Mouse (Mus musculus): ENCODE results near the gene 5730455P16Rik. TPM values are rescaled to one million over a fixed set of nuclear protein-coding genes. Genes with fewer than 3 reads are reported as not detected.

Gene 5730455P16Rik
- 11.5 TPM for polyA plus RNA-seq (2014; fragmentation: Illumina TruSeq; extraction: RNeasy Lipid Tissue Mini Kit (QIAGEN cat#74804); ENCODE audit: low read depth, low replicate concordance)

GRCm38 (mm10) chr11:80377712-80378451 is at the start of gene 5730455P16Rik:
TSS of gene 5730455P16Rik (minus strand) at chr11:80378034.

GRCm38 (mm10) chr11:80383019-80383625 is 5.3 kb upstream of the 5730455P16Rik start, which contains the start of gene Zfp207:
TSS of gene Zfp207 (plus strand) at chr11:80383279.

Other genes starting within 250 kb of the 5730455P16Rik start
- 10.3 TPM for gene Tefm, start 235.9 kb downstream of the 5730455P16Rik start, polyA plus RNA-seq (2014; fragmentation: Illumina TruSeq; extraction: RNeasy Lipid Tissue Mini Kit (QIAGEN cat#74804); ENCODE audit: low read depth, low replicate concordance)
- 0.60 TPM for gene Adap2, start 223.9 kb downstream of the 5730455P16Rik start, polyA plus RNA-seq (2014; fragmentation: Illumina TruSeq; extraction: RNeasy Lipid Tissue Mini Kit (QIAGEN cat#74804); ENCODE audit: low read depth, low replicate concordance)
- gene Rnf135, start 194.2 kb downstream of the 5730455P16Rik start, polyA plus RNA-seq (2014; fragmentation: Illumina TruSeq; extraction: RNeasy Lipid Tissue Mini Kit (QIAGEN cat#74804); ENCODE audit: low read depth, low replicate concordance): 3.6 TPM
- 156 TPM for gene Rhot1, start 169.0 kb downstream of the 5730455P16Rik start, polyA plus RNA-seq (2014; fragmentation: Illumina TruSeq; extraction: RNeasy Lipid Tissue Mini Kit (QIAGEN cat#74804); ENCODE audit: low read depth, low replicate concordance)
- 0.18 TPM for gene Rhbdl3, start 77.1 kb downstream of the 5730455P16Rik start, polyA plus RNA-seq (2014; fragmentation: Illumina TruSeq; extraction: RNeasy Lipid Tissue Mini Kit (QIAGEN cat#74804); ENCODE audit: low read depth, low replicate concordance)
- gene Zfp207, start 5.2 kb upstream of the 5730455P16Rik start, polyA plus RNA-seq (2014; fragmentation: Illumina TruSeq; extraction: RNeasy Lipid Tissue Mini Kit (QIAGEN cat#74804); ENCODE audit: low read depth, low replicate concordance): 186 TPM
- gene Psmd11, start 50.6 kb upstream of the 5730455P16Rik start, polyA plus RNA-seq (2014; fragmentation: Illumina TruSeq; extraction: RNeasy Lipid Tissue Mini Kit (QIAGEN cat#74804); ENCODE audit: low read depth, low replicate concordance): 161 TPM
- 0.63 TPM for gene Cdk5r1, start 99.0 kb upstream of the 5730455P16Rik start, polyA plus RNA-seq (2014; fragmentation: Illumina TruSeq; extraction: RNeasy Lipid Tissue Mini Kit (QIAGEN cat#74804); ENCODE audit: low read depth, low replicate concordance)

All from testis, adult 10 weeks (tissue).